Mouse (Mus musculus): ENCODE results near the gene Nav3.
"Not testable (repeated sequence)": the region's sequence is repeated elsewhere in the genome, so short reads cannot be mapped to it uniquely, and the experiment has no call there.

Nav3 gene

DNA sequence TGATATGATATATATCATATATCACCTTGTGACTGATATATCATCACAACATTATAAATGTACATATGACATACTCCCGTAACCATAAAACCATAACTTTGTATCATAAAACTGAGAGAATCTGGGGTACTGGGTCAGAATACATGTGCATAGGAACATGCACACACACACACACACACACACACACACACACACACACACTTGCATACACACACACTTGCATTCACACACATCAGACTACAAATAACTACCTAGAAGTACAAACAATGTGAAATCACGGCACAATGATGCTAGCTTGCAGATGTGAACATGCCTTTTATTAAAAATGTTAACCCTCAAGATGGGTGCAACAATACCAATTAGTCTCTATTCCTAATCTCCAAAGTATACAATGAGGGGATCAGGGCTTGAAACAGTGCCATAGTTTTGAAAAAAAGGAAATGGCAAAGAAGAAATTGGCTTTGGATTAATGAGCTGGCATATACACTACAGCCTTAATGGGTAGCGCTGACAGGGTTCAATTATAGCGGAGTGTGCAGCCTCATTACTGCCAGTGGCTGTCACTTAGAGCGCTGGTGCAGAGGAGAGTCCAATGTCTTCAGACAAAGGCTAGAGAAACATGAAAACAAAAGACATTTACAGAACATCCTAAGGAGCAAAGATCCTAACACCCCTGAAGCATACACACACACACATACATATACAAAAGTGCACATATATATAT lies 72.3 kb downstream of the Nav3 start:
- DNase-seq (ENCODE audit: low spot score), result not testable (repeated sequence)

DNA sequence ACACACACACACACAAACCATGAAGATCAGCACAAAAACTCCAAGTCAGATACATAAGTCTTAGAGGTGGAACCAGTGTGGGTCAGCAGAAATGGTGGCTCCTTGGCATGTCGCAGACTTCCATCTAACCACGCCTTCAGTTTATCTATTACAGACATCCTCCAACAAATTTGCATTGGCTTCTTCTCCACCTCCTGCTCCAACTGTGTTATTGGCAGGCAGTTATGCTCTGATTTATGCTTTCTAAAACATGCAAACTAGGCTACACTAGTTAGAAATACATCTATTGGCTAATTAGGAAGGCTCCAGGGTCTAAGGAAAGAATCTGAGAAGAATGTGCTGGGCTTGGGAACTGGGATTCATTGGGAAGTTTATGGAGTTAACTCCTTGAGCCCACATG lies 75.2 kb downstream of the Nav3 start:
- DNase-seq (ENCODE audit: low spot score), result no peak

DNA sequence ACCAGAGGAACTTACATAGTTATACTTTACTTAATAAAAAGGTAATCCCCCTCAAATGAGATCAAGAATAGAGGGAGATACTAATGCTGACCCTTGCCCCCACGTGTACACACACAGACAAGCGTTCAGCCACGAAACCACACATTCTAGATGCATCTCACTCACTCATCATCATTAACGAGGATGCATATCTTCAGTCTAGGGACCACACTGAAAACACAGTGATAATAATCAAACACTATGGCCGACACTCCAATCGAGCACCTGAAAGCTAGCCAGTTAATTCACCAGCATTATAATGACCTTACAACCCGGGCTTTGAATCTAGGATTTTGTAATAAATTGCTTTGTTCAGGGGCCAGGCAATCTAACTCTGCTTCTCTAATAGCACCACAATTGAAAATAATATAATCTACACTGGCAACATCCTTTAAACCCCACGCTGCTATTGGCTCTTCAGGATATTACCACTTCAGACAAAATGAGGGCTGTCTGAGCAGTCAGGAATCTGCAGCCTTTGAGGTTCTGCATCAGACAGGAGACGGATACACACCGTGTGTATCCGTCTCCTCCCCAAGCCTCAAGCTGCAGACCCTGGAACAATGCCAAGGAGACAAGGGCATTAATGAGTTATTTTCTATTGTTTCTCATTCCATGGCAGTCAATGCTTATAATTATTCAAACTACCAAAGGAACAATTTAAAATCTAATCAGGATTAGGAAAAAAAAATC lies 83.1 kb downstream of the Nav3 start:
- no peak for DNase-seq (ENCODE audit: low spot score)

DNA sequence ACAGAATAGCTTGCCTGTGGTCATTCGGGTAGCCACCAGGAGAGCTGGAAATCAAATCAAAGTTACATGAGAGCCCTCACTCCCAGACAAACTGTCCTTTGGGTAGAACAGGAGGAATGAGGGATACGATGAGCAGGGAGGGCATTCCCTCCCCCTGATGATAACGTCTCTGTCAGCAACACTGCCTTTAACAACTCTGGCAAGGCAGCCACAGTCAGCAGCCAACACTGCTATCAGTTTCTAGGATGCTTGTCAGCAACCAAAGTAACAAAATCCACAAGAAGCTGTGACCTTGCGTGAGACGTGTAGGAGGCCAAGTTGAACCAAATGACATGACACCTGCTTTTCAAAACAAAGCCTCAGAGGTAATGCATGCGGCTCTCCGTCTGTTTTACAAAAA lies 103.9 kb downstream of the Nav3 start:
- no peak for DNase-seq (ENCODE audit: low spot score)

DNA sequence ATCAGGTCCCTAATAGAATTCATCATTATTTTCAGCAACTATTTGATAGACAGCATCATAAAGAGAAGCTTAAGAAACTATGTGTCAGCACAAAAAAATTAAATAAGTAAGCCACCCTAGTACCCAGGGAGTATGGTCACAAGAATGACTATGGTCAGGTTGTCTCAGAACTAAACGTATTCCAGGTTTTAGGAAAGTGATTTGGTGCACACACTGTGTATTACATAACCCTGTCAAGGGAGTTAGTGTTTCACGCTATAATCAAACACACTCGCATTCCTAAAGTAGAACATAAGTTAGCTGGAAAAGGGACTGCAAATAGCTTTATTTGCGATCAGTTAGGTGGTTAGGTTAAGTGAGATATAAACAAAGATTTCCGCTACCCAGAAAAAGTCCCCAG lies 126.0 kb downstream of the Nav3 start:
- DNase-seq (ENCODE audit: low spot score), result no peak

DNA sequence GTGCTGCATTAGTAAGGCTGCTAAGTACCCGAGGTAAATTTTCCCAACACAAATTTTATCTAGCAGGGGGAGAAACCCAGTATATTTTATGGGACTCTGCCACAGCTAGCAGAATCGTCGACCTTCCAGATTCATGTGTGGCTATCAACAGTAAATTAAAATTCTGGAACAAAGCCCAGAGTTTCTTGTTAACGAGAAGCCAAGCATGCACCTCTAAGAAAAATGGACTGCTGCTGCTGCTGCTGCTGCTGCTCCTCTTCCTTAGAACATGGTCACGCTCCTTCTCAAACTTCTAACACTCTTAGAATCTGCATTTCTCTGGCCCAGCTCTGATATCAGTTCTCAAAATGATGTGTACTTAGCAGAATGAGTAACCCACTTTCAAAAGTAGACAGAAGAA lies 126.4 kb downstream of the Nav3 start:
- DNase-seq (ENCODE audit: low spot score), result no peak

DNA sequence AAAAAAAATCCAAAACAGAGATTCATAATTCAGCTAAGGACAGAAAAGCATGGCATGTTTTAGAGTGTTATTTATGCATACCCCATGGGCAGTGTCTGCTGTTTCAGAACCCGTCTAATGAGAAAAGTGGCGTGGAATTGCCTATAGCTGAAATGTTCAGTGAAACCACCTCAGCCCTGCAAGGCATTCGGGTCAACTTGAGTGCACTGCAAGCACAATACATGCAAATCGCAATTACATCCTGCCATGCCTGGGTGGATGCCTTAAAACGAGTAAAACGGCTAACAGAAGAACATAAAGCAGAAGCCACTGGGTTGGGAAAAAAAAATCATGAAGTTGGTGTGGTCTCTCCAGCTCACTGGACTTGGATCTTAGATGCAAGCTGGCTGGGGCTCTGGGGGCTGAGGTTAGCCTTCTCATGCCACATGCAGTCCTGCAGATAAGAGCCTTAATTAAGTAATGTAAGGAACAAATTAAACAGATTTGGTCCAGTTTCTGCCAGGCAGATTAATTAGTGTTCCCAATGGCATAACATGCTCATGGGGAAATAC lies 133.8 kb downstream of the Nav3 start:
- no peak for DNase-seq (ENCODE audit: low spot score)

DNA sequence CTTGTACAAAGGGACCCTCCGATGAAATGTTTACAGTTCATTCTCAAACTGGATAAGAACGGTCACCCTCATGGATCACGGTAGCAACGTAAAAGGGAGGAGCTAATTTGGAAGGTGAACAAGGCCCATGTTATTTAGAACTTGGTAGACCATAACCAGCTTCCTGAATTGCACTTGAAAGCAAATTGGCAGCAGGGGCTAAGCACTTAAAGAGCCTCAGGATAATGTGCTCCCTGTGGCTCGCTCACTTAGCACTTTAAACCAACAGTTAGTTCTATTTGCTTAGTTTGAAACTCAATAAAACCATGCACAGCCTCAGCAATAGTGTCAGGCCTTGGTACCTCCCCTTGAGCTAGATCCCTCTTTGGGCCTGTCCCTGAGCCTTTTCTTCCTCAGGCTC lies 138.7 kb downstream of the Nav3 start:
- DNase-seq (ENCODE audit: low spot score), result no peak

DNA sequence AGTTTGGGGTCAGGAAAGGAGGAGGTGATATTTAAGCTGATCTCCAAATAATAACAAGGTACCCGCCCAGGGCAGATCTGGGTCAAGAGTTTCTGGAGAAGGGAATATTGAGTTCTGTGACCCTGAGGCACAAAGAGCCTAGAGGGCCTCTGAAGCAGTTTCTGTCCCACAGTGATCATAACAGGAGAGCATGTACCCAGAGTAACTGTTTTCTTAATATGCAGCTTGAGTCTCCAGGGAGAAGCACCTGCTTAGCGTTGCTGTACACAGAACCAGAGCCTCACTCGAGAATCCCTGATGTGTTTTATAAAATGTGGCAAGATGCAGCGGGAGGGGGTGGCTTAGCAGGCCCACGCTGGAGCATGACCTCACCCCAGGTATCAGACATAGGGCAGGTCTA lies 141.5 kb downstream of the Nav3 start:
- DNase-seq (ENCODE audit: low spot score), result no peak

DNA sequence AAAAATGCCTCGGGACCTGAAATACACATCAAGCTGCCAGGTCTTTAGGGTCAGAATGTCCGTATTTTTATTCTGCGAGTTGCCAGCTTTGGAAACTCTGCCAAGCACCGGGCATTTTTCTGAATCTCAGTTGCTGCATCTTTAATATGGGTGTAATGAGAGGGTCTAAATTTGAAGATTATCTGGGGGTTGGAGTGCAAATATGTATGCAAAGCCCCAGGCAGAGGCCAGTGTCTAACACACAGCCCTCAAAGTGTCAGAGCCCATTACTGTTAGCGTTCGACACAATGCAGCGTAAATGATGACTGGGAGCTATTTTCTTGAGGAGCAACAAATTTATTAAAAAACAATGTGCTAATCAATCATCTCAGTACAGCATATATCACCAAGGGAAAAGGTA lies 142.0 kb downstream of the Nav3 start:
- DNase-seq (ENCODE audit: low spot score), result no peak

DNA sequence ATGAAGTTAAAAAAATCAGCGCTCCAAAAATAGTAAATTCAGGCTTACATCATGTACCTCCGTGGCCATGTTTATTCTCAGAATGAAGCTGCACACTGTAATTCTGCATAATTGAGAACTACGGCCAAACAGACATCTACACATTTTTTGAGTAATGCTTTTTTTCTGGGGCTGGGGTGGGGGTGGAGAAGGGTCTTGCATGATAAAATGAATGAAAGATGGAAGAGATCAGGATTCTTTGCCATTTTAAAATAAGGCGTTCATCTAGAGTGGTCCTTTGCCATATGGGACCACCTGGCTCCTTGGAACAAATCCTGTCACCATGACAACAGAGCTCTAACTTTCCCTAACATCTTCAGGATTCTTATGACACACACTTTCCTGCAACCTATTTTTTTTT lies 146.5 kb downstream of the Nav3 start:
- DNase-seq (ENCODE audit: low spot score), result peak; percentile 25

DNA sequence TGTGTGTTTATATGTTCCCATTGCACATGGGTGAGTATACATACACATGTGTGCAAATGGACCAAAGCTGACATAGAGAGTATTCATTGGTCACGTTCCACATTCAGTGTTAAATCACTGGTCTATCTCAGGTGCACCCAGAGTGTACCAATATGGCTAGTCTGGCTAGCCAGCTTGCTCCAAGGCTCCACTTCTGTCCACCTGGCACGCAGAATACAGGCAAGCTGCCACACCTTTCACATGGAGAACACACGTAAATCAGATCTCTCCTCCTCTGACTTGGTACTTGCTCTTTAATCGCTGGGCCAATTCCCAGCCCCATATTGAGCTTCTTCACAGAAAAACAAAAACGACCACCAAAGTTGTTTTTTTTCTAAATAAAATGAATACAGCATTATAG lies 150.4 kb downstream of the Nav3 start:
- DNase-seq (ENCODE audit: low spot score), result no peak

DNA sequence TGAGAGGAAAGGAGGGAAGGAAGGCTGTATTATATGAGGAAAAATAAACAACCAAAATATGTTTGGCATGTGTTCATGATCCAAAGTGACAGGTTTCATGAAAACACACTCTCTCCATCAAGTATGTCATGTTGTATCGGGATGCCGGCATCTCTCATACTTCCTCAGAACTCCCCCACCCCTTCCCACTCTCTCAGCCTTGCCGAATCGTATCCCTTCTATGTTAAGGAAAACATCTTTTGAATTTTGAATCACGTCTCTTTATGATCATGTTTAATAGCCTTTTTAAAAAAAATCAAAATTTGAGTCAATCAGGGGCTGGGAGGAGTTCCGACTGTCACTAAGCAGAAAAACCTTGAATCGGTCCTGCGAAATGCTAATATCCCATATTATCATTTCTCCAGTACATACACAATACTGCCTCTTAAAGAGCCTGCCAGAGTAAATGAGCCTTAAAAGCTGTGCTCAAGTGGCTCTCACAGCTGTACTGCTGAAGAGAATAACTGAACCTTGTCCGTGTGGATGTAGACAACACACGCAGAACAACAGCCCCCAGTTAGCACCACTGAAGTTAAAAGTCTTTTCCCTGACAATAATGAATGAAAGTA lies 165.9 kb downstream of the Nav3 start:
- no peak for DNase-seq (ENCODE audit: low spot score)

DNA sequence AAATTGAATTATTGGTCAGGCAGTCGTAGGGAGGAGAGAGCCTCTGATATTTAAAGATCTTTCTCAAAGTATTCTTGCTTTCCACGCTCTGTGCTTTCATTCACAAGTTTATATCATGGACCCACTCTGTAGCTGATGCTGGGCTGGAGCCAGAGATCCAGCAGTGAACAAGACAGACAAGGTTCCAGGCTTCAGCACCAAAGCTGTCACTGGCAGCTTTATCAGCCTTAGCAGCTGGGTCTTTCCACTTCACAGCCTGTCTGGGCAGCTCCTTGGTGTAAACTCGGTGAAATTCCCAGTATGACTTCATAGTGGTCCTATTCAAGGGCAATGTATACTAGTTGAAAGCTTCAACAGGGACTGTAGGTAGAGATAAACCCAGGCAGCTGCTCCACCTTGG lies 172.1 kb downstream of the Nav3 start:
- DNase-seq (ENCODE audit: low spot score), result no peak

DNA sequence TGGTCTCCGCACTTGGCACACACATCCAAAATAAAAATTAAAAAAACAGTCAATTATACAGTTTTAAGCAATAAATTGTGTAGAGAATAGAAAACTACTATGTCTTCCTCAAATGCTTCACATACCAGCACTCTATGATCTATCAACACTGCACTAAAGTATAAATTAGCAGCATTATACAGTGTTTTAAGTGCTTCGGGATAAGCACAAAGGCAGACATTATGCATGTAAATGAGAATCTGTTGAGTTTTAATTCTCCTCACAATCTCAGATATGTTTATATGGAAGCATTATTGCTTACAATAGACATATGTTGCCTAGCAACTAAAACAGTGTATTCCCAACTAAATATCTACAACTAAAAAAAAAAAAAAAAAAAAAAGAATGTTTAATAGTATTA lies 183.2 kb downstream of the Nav3 start:
- DNase-seq (ENCODE audit: low spot score), result no peak

DNA sequence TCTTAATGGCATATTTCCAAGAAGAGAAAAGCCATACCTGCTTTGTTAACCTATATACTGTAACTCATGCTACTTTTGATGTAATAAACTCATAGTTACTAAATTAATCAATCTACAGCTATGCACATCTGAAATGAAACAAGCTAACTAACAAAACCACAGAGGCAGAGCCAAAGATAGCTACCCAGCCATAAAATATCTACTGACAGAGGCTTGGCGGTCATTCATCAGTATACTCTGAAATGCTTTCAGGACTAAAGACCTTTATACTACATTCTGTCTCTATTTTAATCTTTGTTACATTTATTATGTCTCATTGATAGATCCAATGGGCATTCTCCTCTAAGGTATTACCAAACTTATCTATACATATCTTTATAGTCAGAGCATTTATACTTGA lies 185.4 kb downstream of the Nav3 start:
- no peak for DNase-seq (ENCODE audit: low spot score)

DNA sequence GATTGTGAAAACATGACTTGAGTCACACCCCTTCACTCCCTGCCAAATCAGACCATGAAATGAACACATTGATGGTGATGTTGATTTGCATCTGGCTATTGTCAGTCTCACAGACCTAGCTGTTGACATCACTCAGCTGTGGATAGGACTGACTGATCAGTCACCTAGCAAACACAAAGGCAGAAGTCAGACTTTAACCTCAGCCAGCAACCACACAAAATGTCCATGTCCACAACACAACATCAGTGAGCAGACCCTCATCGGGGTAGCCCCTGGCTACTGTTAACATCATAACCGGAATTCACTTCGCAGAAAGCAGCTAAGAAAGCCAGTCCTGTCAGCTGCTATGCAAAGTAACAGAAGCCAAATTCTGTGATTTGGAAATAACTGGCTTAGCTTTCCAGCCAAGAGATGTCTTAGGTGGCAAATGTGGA lies 213.9 kb downstream of the Nav3 start:
- DNase-seq (ENCODE audit: low spot score), result no peak

DNA sequence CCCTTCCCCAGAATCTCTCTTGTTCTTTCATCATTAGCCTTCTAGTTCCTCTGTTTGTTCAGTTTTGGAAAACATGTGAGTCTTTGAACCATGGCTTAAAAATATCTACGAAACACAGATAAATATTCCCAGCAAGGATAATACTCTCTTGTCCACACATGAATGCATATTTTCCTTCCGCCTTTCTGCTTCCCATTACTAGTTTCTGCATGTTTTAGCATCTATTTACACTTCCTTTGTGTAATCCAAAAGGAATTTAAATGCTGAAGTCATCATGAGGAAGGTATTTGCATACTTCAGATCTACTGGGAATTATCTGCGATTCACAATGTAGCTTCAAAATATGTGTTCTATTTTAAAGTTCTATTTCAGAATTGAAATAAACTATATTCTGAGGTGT lies 215.3 kb downstream of the Nav3 start:
- DNase-seq (ENCODE audit: low spot score), result no peak

DNA sequence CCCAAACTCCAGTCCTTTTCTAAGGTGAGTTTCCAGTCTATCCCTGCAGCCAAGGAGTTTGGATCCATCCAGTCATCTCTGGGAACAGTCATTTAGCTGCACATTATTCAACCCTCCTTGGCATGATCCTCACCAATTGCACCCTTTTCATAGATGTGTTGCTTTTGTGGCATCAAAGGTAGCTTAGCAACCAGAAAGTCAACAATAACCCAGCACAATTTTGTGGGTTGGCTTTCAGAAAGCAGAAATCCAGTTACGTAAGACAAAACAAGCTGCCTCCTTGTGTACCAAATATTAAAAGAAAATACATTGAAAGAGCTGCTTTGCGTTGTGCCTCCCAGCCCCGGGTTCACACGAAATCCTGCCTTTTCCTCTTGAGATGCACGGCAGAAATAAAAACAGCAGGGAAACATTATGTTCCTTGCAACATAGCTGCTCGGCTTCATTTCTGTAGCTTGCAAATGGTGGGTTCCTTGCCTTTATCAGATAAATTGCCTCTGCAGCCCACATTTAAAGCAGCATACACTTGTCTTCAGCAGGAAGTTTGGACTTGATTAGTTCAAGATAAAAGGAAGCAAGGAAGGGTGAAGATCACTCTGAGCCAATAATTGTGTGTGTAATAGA lies 222.6 kb downstream of the Nav3 start:
- DNase-seq (ENCODE audit: low spot score), result peak; percentile 41

DNA sequence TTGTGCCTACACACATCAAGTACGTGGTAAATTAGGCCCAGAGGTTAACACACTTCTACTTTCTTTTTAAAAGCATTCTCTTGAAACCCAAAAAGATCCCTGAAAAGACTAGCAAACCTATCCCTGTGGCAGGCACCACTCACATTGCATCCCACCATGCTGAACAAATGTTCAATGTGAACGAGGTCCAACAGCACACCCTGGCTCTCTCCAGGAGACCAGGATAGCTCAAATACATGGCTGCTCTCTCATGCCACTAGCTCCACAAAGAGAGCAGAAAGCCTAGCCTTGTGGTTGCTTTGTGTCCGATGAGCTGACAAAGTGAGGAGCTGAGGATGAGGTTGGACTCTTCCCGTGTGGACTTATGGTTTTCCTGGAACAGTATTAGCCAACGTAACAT lies 249.6 kb downstream of the Nav3 start:
- no peak for DNase-seq (ENCODE audit: low spot score)

DNA sequence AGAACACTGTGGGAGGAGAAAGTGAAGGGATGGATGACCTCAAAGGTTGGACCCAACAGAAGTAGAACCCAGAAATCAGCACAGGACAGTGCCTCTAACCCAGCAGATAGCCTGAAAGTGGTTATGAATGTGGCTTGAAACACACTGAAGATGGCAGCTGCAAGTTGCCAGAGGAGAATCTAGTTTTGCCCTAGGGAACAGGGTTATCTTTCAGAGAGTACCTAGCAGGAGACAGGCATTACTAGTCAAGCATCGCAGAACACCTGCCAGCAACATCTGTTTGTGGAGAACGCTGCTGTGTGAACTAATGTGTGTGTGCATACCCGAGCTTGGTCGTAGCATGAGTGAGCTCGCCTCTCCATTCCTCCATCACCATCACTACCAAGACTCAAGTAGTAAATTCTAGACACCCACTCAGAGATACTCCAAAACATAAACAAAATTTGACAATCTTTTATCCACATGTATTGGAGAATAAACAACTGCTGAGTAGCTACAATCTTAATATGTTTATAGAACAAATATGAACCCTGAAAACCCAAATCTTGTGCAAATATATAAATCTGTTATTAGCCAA lies 251.8 kb downstream of the Nav3 start:
- DNase-seq (ENCODE audit: low spot score), result no peak

DNA sequence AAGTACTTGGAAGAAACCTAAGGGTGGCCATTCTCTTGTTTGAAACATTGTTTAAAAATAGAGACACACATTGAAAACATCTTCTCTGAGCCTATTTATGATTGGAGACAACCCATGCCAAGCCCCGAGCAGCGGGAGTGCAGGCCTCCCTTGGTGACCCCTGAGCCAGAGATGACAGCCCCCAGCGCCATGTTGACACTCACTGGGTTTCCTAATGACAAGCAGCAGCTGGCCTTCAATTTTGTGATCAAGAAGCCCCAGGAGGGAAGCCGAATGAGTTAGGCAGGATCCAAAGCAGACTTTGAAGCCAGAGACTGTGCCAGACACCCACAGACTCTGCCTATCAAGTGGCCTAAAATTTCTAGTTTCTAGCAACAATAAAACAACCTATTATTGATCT lies 263.1 kb downstream of the Nav3 start:
- no peak for DNase-seq (ENCODE audit: low spot score)

Data from layer of hippocampus, adult 11-12 months (tissue).